Mouse (Mus musculus) retina, embryonic 14.5 days (tissue): Measurements from ENCODE around the gene Bdkrb2.
A peak's percentile ranks its signal among the peaks of the same experiment; 100 is the strongest.

ENCODE experiments used
- DNase-seq: peaks from one replicate; pipeline ENCODE4 v3.0.0-alpha.2; 2015; ENCODE audit warnings: low spot score

The Bdkrb2 gene

DNA sequence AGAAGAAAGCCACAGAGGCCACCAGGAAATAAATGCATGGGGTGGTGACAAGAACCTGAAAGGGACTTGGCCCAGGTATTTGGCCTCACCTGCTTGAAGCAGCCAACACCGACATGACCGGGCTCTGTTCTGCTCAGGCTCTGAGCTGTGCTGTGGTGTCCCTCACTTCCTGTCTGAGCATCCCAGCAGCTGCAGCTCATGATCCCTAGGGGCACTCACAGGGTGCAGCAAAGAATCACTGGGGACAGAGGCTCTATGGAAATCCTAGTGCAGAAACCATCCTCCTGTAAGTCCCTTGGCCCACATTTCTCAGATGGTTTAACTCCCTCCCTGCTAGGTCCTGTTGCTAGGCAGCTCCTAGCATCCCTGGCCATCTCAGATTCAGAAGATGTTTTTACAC, 15.9 kb upstream of the Bdkrb2 start:
- DNase-seq: no peak

DNA sequence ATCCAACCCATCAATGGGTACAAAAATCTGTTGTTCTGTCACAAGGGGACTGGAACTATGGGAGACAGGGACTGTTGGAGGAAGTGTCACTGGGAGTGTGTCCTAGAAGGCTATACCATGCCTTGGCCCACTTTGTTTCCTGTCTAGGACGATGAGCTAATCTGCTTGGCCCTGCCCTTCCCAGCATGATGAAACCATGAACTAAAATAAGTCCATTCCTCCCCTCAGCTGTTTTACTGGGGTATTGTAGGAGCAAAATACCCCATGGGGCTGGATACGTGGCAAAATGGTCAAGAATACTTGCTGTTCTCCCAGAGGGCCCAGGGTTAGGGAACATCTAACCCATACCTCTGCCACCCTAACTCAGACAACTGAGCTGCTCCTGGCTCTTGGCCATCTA, 15.0 kb upstream of the Bdkrb2 start:
- DNase-seq: no peak

DNA sequence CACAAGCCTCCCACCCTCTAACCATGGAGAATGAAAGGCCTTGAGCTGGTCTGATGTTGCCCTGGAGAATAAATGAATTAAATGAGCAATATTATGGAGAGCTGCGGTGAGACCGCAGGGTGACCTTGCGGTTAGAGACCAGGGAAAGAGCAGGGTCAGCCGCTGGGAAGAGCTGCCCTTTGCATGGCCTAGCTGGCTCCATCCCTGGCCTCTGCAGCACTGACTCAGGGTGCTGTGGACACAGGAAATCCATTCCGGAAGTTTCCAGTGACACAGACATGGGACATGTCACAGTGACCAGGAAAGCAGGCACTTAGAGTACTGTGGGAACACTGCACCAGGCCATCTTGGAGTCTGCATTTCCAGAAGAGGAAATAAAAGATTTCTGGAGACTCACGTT, 14.1 kb upstream of the Bdkrb2 start:
- no peak for DNase-seq

GRCm38 (mm10) chr12:105549835-105550802, 12.9 kb upstream of the Bdkrb2 start:
- no peak for DNase-seq

DNA sequence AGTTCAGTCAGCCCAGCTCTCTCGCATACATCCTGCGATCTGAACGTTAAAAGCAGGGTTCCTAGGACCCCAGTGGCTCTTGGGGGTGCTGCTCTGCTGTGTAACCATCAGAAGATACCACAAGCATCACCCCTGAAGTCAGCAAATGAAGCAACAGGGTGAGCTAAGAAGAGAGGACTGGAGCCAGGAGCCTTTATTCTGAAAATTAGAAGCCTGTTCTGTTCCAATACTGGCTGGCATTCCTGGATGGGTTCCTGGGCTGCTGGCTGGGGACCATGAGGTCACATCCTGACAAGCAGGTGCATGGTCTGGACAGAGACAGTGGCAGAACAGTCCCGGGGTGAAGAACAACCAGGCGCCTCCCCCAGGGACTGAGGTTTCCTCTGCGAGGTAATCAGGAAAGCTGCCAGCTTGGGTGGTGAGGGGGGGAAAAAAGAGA, 11.5 kb upstream of the Bdkrb2 start:
- DNase-seq: no peak

GRCm38 (mm10) chr12:105554151-105554772, 8.8 kb upstream of the Bdkrb2 start:
- no peak for DNase-seq

- DNase-seq: no peak
Observed at GRCm38 (mm10) chr12:105555172-105555571, 7.9 kb upstream of the Bdkrb2 start.

DNA sequence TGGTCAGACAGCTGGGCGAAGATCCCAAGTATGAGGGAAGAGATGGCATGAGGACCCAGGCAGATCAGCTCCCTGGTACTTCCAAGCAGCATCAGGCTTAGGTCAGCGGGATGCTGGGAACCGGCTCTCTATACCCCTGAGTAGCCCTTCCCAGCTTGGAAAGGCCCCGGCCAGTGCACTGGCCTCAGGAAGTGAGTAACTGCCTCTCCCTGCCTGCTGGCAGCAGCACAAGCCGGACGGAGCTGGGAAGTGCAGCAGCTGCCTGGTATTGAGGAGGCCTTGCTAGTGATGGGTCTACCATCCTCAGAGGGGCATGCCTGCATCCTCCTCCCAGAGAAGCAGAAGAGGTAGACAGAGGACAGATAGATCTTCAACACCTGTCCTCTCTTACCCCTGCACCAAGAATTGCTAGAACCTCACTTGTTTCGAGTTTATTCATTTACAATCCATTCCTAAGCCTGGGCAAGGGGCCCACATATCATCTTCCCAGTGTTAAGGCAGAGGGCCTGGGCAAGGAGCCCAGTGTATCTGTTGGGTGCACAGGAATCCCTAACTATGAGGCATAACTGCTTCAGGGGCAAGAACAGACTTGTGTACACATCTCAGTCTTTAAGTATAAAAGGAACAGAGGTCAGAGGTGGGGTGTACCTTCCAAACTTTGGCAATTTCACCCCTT, 5.6 kb upstream of the Bdkrb2 start:
- DNase-seq: no peak

DNA sequence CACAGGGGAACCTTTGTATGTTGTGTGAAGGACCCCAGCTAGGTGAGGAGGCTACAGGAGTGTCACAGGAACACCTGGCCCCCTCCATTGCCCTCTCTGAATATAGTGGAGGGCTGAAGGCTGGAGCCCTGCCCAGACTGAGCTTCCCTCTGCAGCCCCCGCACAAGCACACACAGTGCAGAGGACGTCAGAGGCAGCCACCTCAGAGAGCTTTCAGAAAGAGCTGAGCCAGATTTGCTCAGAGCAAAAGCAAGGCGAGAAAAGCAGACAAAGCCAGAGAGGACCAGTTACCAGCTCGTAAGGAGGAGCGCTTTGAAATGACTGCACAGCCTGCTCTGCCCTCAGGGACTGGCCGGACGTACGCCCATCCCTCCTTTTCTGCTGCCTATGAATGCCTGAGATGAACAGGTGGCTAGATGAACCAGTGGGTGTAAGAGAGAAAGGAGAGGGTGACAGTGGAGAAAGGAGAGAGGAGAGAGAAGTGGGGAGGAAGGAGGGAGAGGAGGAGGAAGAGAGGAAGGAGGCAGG, 2.0 kb upstream of the Bdkrb2 start:
- DNase-seq: no peak

GRCm38 (mm10) chr12:105562056-105562820, 788 bp upstream of the Bdkrb2 start:
- DNase-seq: no peak

GRCm38 (mm10) chr12:105563726-105564275, 775 bp downstream of the Bdkrb2 start:
- DNase-seq: no peak

- no peak for DNase-seq
Observed at GRCm38 (mm10) chr12:105565221-105565620, 2.2 kb downstream of the Bdkrb2 start.

DNA sequence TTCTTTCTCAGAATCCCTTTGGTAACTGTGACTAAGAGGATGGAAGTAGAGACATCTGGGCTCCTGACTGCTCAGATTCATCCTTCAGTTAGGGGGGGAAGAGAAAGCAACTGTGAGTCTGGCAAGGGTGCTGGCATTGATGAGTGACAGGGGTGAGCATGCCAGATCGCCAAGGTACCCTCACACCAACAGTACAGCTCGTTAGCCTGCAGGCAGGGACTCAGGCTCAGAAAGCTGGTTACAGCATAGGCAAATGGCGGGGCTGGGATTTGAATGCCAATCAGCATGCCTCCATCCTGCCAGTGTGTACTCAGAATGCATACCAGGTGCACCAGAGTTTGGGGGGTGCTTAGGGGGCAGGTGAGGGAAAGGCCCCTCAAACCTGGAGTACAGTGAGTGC, 8.8 kb downstream of the Bdkrb2 start:
- DNase-seq: no peak

GRCm38 (mm10) chr12:105572622-105573021, 9.6 kb downstream of the Bdkrb2 start:
- no peak for DNase-seq

DNA sequence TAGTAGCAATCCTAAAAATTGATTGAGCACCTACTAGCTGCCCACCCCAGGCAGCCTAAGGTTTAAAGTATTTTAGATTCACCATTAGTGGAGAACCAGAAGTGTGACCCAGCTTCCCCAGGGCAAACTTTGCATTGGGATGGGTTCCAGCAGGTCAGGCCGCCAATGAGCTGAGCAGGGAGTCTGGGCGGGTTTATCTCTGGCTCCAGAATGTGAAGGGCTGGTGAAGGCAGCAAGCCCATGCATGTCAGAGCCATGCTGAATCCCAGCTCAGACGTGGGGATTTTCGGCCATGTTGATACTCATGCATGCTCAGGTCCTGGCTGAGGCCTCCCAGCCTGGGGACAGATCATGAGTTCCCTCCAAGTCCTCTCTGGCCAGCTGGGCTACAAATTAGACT, 11.3 kb downstream of the Bdkrb2 start:
- no peak for DNase-seq

- no peak for DNase-seq
Observed at GRCm38 (mm10) chr12:105580490-105580889, 17.5 kb downstream of the Bdkrb2 start.

- no peak for DNase-seq
Observed at GRCm38 (mm10) chr12:105582486-105582885, 19.5 kb downstream of the Bdkrb2 start.

GRCm38 (mm10) chr12:105583484-105583883, 20.5 kb downstream of the Bdkrb2 start:
- peak; percentile 47 for DNase-seq

GRCm38 (mm10) chr12:105584851-105585250, 21.8 kb downstream of the Bdkrb2 start:
- peak; percentile 84 for DNase-seq

DNA sequence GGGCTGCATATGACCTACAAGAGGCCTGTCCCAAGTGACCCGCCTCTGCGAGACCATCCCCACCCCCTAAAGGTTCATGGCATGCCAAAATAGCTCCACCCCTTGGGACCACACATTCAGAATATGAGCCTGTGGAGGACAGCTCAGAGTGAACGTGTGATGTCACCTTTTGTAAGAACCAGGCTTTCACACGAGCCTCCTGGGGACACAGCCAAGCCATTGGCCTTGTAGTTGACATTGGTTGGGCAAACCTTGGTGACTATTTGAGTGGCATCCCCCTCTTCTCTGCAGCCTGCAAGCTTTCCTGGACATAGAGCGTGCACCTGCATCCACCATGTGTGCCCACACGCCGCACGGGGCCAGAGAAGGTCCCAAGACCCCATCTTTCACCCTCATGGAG, 24.5 kb downstream of the Bdkrb2 start:
- DNase-seq: no peak

- DNase-seq: no peak
Observed at GRCm38 (mm10) chr12:105590786-105591185, 27.8 kb downstream of the Bdkrb2 start.
